Mouse (Mus musculus) spleen, postnatal 14 days (tissue): ENCODE data around the gene Fkbp10.

Source experiments
- DNase-seq, 2 experiments: peaks; one replicate each; pipeline ENCODE4 v3.0.0; 2021 to 2022; ENCODE audit warnings: low spot score in 2 of 2

Fkbp10 gene

GRCm38 (mm10) chr11:100411736-100412135 is 3.8 kb upstream of the Fkbp10 start:
- DNase-seq = no peak

- DNase-seq = no peak
Observed at GRCm38 (mm10) chr11:100413541-100413940, 2.0 kb upstream of the Fkbp10 start.

- DNase-seq = peak in 1 of 2 experiments; percentile 31
Observed at GRCm38 (mm10) chr11:100414021-100414913, 1.2 kb upstream of the Fkbp10 start, which contains the start of gene P3h4. Gene P3h4 (minus strand): TSS chr11:100414836.

GRCm38 (mm10) chr11:100421537-100421936 is 6.0 kb downstream of the Fkbp10 start:
- DNase-seq = no peak

GRCm38 (mm10) chr11:100423836-100424235 is 8.3 kb downstream of the Fkbp10 start:
- DNase-seq = no peak

GRCm38 (mm10) chr11:100425851-100426250 is 10.4 kb downstream of the Fkbp10 start:
- peak; percentile 35 to 57 for DNase-seq

GRCm38 (mm10) chr11:100426820-100427219 is 11.3 kb downstream of the Fkbp10 start:
- no peak for DNase-seq

- no peak for DNase-seq
Observed at GRCm38 (mm10) chr11:100428612-100429199, 13.2 kb downstream of the Fkbp10 start.

GRCm38 (mm10) chr11:100430052-100430451 is 14.6 kb downstream of the Fkbp10 start:
- no peak for DNase-seq

- DNase-seq = no peak
Observed at GRCm38 (mm10) chr11:100432002-100432401, 16.5 kb downstream of the Fkbp10 start.

- no peak for DNase-seq
Observed at GRCm38 (mm10) chr11:100435678-100436246, 20.3 kb downstream of the Fkbp10 start.

GRCm38 (mm10) chr11:100437901-100438300 is 22.4 kb downstream of the Fkbp10 start:
- no peak for DNase-seq

- DNase-seq = peak; percentile 63 to 75
Observed at GRCm38 (mm10) chr11:100440691-100441522, 25.4 kb downstream of the Fkbp10 start.

- DNase-seq = no peak
Observed at GRCm38 (mm10) chr11:100441797-100442196, 26.3 kb downstream of the Fkbp10 start, which contains the start of the genes Nt5c3b and Klhl10. Gene Nt5c3b (minus strand): TSS chr11:100441808. Gene Klhl10 (plus strand): TSS chr11:100441917.

- DNase-seq = no peak
Observed at GRCm38 (mm10) chr11:100442625-100443024, 27.1 kb downstream of the Fkbp10 start.

GRCm38 (mm10) chr11:100457247-100457646 is 41.8 kb downstream of the Fkbp10 start:
- DNase-seq = no peak

GRCm38 (mm10) chr11:100457711-100458110 is 42.2 kb downstream of the Fkbp10 start:
- no peak for DNase-seq

- no peak for DNase-seq
Observed at GRCm38 (mm10) chr11:100462699-100463098, 47.2 kb downstream of the Fkbp10 start.

GRCm38 (mm10) chr11:100465229-100465792 is 49.8 kb downstream of the Fkbp10 start:
- no peak for DNase-seq

- DNase-seq = no peak
Observed at GRCm38 (mm10) chr11:100465833-100466232, 50.3 kb downstream of the Fkbp10 start.
